Mouse (Mus musculus) CH12.LX (cell line): ENCODE results near the gene Foxf2.

Experiments used
- BHLHE40 ChIP-seq: IDR thresholded peaks from 2 replicates; pipeline ENCODE4 v1.6.1; 2011; ENCODE audit warnings: mild to moderate bottlenecking, low read depth, low read length, improper control_type of control experiment
- CTCF ChIP-seq, 2 experiments: IDR thresholded peaks in 1 of 2; conservative IDR thresholded peaks in 1 of 2; 2 replicates each; pipeline ENCODE4 v1.5.1; 2011 to 2012; ENCODE audit warnings: low read depth in 2 of 2, low read length in 2 of 2, improper control_type of control experiment in 1 of 2, inconsistent platforms in 1 of 2, mild to moderate bottlenecking in 1 of 2, moderate library complexity in 1 of 2
- EP300 ChIP-seq: IDR thresholded peaks from 2 replicates; pipeline ENCODE4 v1.6.1; 2011; ENCODE audit warnings: low read length, improper control_type of control experiment
- POLR2A ChIP-seq: IDR thresholded peaks from 2 replicates; pipeline ENCODE4 v1.6.1; 2011; ENCODE audit warnings: low read depth, mild to moderate bottlenecking, improper control_type of control experiment, low read length
- RCOR1 ChIP-seq: conservative IDR thresholded peaks from 2 replicates; pipeline ENCODE4 v1.6.1; 2012; ENCODE audit warnings: low read depth, mild to moderate bottlenecking, inconsistent platforms, low read length, improper control_type of control experiment

DNA sequence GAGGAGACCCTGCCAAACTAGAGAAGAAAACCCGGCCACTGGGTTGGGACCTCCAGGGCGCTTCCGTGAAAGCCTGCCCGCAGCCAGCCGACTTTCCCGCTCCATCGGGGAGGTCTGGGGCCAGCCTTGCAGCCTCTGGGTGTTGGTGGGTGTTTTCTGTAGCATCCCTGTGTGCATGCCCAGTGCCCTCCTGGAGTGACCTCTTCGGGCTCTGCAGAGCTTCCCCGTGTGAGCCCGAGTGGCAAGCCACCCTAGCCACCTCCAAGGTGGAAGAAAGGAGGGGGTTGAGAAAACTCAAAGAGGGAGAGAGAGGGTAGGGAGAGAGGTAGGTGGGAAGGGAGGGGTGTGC lies 5.1 kb upstream of the Foxf2 start:
- no peak for TF ChIP-seq CTCF (conservative IDR thresholded peaks at IDR 0.05 in 1 of 2, IDR thresholded peaks at IDR 0.05 in 1 of 2; ENCODE audit: low read depth in 2 of 2, low read length in 2 of 2)
- TF ChIP-seq POLR2A, result no peak
- TF ChIP-seq EP300, result no peak
- no peak for TF ChIP-seq BHLHE40
- no peak for TF ChIP-seq RCOR1
